Mouse (Mus musculus): ENCODE data around the gene Gm15517. TPM values are rescaled to one million over a fixed set of nuclear protein-coding genes. Genes with fewer than 3 reads are reported as not detected.
"Not testable (repeated sequence)": the region's sequence is repeated elsewhere in the genome, so short reads cannot be mapped to it uniquely, and the experiment has no call there.

The Gm15517 gene
- not detected for total RNA-seq (2018; cell fraction: chromatin; rRNA removed)
- not detected for total RNA-seq (2018; cell fraction: cytosol; rRNA removed)
- total RNA-seq (2018; cell fraction: nucleus; rRNA removed): not detected
- not detected in 3 replicates for polyA plus RNA-seq (2018)

DNA sequence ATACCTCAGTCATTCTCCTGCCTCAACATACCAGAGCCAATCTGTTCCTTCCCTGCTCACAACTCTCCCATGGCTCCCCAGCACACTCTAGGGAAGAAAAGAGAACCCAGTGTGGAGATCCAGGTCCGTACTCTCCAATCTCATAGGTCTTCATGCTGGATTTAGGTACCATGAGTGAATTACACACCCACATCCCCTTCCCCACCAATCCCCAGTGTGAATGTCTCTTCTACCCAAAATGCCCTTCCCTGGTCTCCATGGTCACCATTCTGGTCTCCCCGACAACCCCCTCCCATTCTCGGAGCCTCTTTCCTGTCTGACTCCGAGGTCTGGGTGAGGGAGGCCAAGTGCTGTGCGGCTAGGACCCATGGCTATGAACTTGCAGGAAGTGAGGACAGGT lies at the start of gene Gm15517:
Gm15517 (plus strand) TSS at position 301 of the 400 bp plus-strand sequence.
- WGBS (ENCODE audit: missing documents): 34% methylated on average over 5 of the region's 5 CpGs
- Histone ChIP-seq H3K36me3 (ENCODE audit: inconsistent target) (no peaks in the 10 kb centered on the region), H3K79me2 (ENCODE audit: inconsistent target) (no peaks in the 10 kb centered on the region), H3K4me3 (ENCODE audit: inconsistent target) (no peak within 1 kb of the TSS), H3K27ac (no peak within 1 kb of the TSS)

DNA sequence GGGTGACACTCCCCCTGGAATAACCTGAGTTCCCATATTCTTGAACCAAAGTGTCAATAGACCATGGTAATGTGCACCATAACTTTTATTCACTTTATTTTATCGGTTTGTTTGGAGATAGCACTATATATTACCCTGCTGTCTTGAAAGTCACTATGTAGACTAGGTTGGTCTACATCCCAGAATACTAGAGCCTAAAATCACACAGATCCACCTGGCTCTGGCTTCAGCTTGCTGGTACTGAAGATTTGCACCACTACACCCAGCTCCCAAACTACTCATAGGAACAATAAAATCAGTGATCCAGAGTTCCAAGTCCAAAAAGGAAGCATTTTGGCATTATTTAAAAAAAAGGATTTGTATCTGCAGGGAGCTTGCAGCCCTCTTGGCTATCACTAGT lies 45.6 kb upstream of the Gm15517 start, which contains the start of gene Klk1b5:
Klk1b5 (plus strand) TSS at position 301 of the 400 bp plus-strand sequence.
- WGBS (ENCODE audit: missing documents): 90% methylated on average over 1 of the region's 1 CpGs
- H3K27ac ChIP-seq: no peak within 1 kb of the TSS
- no peak within 1 kb of the TSS for H3K4me3 ChIP-seq (ENCODE audit: inconsistent target)

DNA sequence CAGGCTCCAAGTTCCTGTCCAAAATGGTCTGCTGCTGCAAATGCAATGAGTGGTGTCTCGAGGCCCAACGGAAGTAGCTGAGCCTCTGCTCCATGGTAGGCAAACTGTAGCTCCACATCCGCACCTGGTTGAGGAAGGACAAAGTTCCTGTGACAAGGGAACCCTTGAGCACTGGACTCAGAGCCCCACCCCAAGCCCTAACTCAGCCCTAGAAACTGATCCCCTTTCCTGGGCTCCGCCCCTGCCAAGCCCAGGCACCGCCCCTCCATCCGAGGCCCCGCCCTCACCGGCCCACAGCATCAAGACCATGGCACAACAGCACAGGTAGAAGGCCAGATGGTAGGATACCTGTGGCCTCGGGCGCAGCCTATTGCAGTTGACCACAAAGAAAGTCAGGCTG lies 39.6 kb upstream of the Gm15517 start:
- H3K36me3 ChIP-seq (ENCODE audit: inconsistent target); H3K79me2 ChIP-seq (ENCODE audit: inconsistent target); H3K27ac ChIP-seq; H3K4me3 ChIP-seq (ENCODE audit: inconsistent target): not testable (repeated sequence)
- 65% methylated on average over 4 of the region's 10 CpGs for WGBS (ENCODE audit: missing documents)

More for the DNA sequence above, 45.6 kb upstream of the Gm15517 start, which contains the start of gene Klk1b5:
- Histone ChIP-seq H3K36me3 (ENCODE audit: inconsistent target) (no peaks in the 10 kb centered on the region), H3K79me2 (ENCODE audit: inconsistent target) (no peaks in the 10 kb centered on the region)

DNA sequence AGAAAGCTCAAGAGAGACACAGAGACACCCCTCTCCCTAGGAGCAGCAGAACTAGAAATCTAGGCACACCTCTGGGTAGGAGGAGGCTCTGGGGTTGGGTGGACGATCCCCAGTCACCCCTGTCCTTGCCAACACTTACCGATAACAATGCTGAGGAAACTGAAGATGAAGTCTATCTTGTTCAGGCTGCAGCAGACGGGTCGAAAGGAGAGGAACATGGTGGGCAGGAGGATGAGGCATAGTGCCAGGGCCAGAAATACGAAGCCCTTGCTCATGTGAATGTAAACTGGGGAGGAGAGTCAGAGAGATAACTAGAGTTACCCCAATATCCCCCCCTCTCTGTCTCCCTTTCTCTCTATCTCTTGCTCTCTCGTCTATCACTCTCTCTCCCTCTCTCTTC lies 38.9 kb upstream of the Gm15517 start:
- WGBS (ENCODE audit: missing documents): 87% methylated on average over 6 of the region's 6 CpGs
- H3K4me3 ChIP-seq (ENCODE audit: inconsistent target); H3K27ac ChIP-seq; H3K79me2 ChIP-seq (ENCODE audit: inconsistent target); H3K36me3 ChIP-seq (ENCODE audit: inconsistent target): not testable (repeated sequence)

DNA sequence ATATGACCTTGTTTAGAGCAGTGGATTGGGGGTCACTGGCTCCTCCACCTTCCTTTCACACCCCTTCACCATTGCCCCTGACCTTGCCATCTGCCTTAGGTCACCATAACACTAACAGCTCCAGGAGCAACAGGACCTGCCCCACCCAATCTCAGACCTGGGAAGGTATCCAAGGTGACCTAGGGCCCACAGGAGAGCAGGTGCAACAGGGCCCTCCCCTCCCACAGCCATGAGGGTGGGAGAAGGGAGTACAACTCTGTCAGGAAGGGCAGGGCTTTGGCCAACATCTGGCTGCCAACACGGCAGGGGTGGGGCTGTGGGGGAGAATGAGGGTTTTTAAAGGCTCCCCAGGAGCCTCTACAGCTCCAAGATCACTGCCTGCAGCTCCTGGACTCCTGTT lies 36.2 kb upstream of the Gm15517 start, which contains the start of gene Klk1:
Klk1 (plus strand) TSS at position 285 of the 400 bp plus-strand sequence.
- no peaks in the 10 kb centered on the region for H3K36me3 ChIP-seq (ENCODE audit: inconsistent target)
- no peak within 1 kb of the TSS for H3K27ac ChIP-seq
- H3K4me3 ChIP-seq (ENCODE audit: inconsistent target): no peak within 1 kb of the TSS
- WGBS (ENCODE audit: missing documents): 38% methylated on average over 1 of the region's 1 CpGs
- no peaks in the 10 kb centered on the region for H3K79me2 ChIP-seq (ENCODE audit: inconsistent target)

DNA sequence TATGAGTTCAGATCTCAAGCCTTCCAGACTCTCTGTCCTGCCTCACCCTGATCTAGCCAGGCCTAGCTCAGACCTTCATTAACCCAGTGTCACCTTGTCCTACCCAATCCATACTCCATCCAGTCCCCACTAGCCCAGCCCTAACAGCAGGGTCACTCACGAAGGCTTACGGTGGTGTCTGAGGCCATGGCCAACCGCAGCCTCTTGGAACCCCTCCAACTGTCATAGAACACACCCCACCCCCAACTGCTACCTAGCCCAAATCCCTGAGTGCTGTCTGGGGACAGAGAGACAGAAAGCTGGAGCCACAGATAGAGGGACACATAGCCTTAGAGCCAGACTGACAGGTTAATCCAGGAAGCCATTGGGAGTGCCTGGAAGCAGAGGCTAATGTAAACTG lies 25.3 kb upstream of the Gm15517 start, which contains the start of gene Gm36864:
Gm36864 (plus strand) TSS at position 269 of the 400 bp plus-strand sequence.
- Histone ChIP-seq H3K4me3 (ENCODE audit: inconsistent target) (no peak within 1 kb of the TSS), H3K79me2 (ENCODE audit: inconsistent target) (no peaks in the 10 kb centered on the region), H3K36me3 (ENCODE audit: inconsistent target) (no peaks in the 10 kb centered on the region), H3K27ac (no peak within 1 kb of the TSS)
- 60% methylated on average over 2 of the region's 3 CpGs for WGBS (ENCODE audit: missing documents)

DNA sequence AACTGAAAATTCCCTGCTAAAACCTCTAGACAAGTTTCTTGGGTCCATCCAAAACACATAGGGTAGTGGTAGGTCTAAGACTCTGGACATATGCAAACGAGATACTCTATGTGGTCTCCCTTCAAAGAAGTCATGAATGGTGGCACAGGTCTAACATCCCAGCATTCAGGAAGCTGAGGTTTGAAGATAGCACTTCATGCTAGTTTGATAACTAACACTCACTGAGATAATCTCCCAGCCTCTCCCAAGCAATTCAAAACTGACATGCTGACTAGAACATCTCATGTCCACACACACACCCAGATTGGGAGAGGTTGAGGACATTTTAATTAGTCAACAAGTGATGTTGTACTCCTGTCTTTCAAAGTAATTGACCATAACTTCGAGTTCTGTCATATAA lies 21.3 kb upstream of the Gm15517 start:
- no peaks in the 10 kb centered on the region for H3K36me3 ChIP-seq (ENCODE audit: inconsistent target)
- WGBS (ENCODE audit: missing documents): 59% methylated on average over 2 of the region's 2 CpGs
- H3K4me3 ChIP-seq (ENCODE audit: inconsistent target): no peak overlapping the region
- no peak overlapping the region for H3K27ac ChIP-seq
- H3K79me2 ChIP-seq (ENCODE audit: inconsistent target): no peaks in the 10 kb centered on the region

DNA sequence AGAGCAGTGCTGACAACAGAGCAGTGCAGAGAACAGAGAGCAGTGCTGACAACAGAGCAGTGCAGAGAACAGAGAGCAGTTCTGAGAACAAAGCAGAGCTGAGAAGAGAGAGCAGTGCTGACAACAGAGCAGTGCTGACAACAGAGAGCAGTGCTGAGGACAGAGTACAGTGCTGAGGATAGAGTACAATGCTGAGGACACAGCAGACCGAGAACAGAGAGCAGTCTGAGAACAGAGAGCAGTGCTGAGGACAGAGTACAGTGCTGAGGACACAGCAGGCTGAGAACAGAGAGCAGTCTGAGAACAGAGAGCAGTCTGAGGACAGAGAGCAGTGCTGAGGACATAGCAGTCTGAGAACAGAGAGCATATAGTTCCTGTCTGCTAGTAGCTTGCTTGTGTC lies 20.5 kb upstream of the Gm15517 start:
- Histone ChIP-seq H3K4me3 (ENCODE audit: inconsistent target) (no peak overlapping the region), H3K36me3 (ENCODE audit: inconsistent target) (no peaks in the 10 kb centered on the region), H3K79me2 (ENCODE audit: inconsistent target) (peaks cover under 1% of the 10 kb centered on the region; the same call in 1 of the 2 replicates), H3K27ac (no peak overlapping the region)
- WGBS (ENCODE audit: missing documents): 67% methylated on average over 1 of the region's 1 CpGs

DNA sequence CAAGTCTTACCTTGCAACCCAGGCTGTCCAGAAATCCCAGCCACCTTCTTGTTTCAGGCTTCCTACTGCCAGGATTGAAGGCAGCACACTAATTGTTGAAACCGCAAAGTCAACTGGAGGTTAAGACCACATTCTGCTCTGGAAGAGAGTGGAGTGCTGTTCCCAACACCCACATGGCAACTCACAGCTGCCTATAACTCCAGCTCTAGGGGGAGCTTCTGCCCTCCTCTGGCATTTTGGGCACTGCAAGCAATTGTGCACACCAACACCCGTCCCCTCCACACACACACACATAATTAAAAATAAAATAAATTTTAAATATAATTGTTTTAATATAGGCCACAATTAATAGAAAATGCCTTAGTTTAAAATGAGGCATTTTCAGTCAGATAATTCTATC lies 20.1 kb upstream of the Gm15517 start:
- Histone ChIP-seq H3K36me3 (ENCODE audit: inconsistent target) (no peaks in the 10 kb centered on the region), H3K27ac (no peak overlapping the region), H3K4me3 (ENCODE audit: inconsistent target) (no peak overlapping the region), H3K79me2 (ENCODE audit: inconsistent target) (peaks cover 5% of the 10 kb centered on the region; the same call in 1 of the 2 replicates)
- 72% methylated on average over 2 of the region's 2 CpGs for WGBS (ENCODE audit: missing documents)

DNA sequence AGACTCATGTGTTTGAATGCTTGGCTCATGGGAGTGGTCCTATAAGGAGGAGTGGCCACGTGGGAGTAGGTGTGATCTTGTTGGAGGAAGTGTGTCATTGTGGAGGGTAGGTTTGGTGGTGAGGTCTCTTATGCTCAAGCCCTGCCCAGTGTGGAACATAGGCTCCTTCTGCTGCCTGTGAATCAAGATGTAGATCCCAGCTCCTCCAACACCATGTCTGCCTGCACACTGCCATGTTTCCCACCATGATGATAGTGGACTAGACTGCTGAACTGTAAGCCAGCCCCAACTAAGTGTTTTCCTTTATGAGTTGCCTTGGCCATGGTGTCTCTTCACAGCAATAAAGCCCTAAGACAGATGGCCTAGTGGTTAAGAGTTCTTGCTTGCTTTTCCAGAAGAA lies 17.2 kb upstream of the Gm15517 start:
- no peaks in the 10 kb centered on the region for H3K36me3 ChIP-seq (ENCODE audit: inconsistent target)

DNA sequence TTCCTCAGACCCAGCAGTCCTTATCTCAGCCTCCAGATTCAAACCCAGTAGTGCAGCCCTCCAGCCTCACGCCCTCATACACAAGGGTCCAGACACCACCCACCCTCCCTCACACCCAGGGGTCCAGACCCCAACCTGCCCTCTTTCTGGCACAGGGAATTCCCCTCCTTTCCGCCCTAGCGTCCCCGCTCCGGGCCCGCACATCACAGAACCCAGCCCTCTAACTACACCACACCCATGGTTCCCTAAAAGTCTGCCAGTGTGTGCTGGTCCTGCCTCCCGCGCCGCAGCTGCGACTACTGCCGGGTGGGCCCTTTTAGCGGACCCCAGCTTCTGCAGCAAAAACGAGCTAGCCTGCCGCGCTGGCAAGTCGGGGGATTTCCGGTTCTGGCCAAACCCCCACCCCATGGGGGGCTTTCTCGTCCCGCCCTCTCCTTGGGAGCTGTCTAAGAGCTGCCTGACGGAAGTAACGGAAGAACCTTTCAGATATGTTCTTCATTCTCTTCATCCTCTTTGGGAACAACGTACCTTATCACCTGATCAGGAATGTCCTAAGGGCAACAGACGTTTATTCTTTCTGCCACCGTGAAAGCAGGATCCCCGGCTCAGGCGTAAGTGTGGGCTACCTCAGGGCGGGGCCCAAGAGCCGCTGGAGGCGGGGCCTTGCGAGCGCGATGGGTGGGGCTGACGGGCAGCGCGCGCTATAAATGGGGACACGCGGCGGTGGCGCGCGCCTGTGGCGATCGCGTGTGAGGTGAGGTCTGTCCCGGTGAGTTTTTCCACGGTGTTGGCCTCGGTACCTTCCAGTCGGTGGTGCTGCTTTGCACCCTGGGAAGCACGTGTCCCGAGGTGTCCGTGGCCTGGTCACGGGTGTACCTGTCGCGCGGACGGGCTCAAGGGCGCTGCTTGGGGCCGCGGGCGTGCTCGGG lies 14.9 kb upstream of the Gm15517 start, which contains the start of the genes 1700028J19Rik and 2410002F23Rik:
1700028J19Rik (minus strand) TSS at position 641 of the 929 bp plus-strand sequence.
2410002F23Rik (plus strand) TSS at position 668 of the 929 bp plus-strand sequence.
- peaks cover 17% of the 10 kb centered on the region; the same call in 1 of the 2 replicates for H3K36me3 ChIP-seq (ENCODE audit: inconsistent target)
- WGBS (ENCODE audit: missing documents): under 1% methylated on average over 58 of the region's 62 CpGs

More for the DNA sequence above, 17.2 kb upstream of the Gm15517 start:
- H3K27ac ChIP-seq: no peak overlapping the region
- H3K79me2 ChIP-seq (ENCODE audit: inconsistent target): peaks cover 28% of the 10 kb centered on the region
- no peak overlapping the region for H3K4me3 ChIP-seq (ENCODE audit: inconsistent target)
- WGBS (ENCODE audit: missing documents): 14% methylated on average over 1 of the region's 1 CpGs

DNA sequence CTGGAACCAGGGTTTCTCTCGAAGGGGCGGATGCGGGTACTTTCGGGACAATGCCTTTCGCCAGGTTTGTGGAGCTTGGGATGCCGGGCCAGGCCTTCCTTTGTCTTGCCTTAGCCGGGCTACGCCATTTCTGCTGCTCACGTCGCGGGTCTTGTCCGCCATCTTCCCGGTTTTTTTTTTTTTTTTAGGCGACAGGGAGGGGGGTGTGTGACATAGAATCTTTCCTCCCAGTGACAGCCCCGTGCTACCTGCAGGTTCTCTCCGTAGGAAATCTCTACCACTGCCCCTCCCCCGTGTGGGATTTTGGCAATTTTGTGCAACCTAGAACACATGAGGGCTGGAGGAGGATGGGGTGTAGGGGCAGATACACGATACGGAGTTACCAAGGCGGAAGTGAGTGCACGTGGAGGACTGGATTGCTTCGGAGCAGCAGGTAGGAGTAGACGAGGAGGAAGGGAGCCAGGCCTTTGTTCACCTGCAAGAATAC lies 14.2 kb upstream of the Gm15517 start:
- peaks cover 17% of the 10 kb centered on the region; the same call in 1 of the 2 replicates for H3K36me3 ChIP-seq (ENCODE audit: inconsistent target)
- peak overlapping the region; percentile 46 for H3K27ac ChIP-seq
- H3K79me2 ChIP-seq (ENCODE audit: inconsistent target): peaks cover 29% of the 10 kb centered on the region
- under 1% methylated on average over 23 of the region's 23 CpGs for WGBS (ENCODE audit: missing documents)
- H3K4me3 ChIP-seq (ENCODE audit: inconsistent target): peak overlapping the region; percentile 96

More for the DNA sequence above, 14.9 kb upstream of the Gm15517 start, which contains the start of the genes 1700028J19Rik and 2410002F23Rik:
- peak within 1 kb of the TSS; percentile 96 for H3K4me3 ChIP-seq (ENCODE audit: inconsistent target)
- H3K79me2 ChIP-seq (ENCODE audit: inconsistent target): peaks cover 29% of the 10 kb centered on the region
- peak within 1 kb of the TSS; percentile 89 for H3K27ac ChIP-seq

DNA sequence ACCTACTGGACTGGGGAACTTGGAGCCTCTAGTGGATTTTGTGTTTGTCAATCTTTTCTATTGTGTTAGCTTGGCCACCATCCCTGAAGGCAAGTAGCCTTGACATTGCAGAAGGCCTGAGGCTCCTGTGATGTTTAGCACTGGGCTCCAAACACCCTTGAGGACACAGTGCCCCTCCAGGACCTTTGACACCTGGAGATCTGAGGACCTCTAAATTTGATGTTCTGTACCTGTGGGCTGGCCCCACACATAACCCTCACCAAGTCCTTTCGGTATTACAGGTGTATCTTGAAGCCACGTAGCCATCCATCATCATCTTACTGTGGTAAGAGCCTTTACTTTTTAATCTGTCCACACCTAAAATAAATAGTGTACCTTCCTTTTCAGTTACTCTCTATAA lies 13.3 kb upstream of the Gm15517 start:
- 100% methylated on average over 2 of the region's 2 CpGs for WGBS (ENCODE audit: missing documents)
- Histone ChIP-seq H3K4me3 (ENCODE audit: inconsistent target) (no peak overlapping the region), H3K79me2 (ENCODE audit: inconsistent target) (peaks cover 29% of the 10 kb centered on the region), H3K36me3 (ENCODE audit: inconsistent target) (peaks cover 17% of the 10 kb centered on the region; the same call in 1 of the 2 replicates), H3K27ac (no peak overlapping the region)

DNA sequence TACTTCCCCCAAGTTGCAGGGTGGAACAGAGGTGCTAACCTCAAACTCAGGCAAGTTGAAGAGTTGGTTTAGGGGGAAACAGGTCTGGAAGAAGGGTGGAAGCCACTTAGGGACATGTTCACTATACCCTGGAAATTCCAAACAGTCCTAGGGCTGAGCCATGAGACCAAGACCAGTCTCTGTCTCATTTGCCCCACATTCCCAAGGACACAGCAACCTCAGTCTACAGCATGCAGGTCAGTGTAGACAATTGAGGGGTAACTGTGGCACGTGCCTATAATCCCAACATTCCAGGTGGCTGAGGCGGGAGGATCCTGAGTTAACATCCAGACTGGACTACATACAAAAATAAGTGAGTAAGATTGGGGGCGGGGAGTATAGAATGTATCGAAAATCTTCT lies 12.0 kb upstream of the Gm15517 start:
- H3K27ac ChIP-seq: no peak overlapping the region
- WGBS (ENCODE audit: missing documents): 83% methylated on average over 4 of the region's 4 CpGs
- H3K79me2 ChIP-seq (ENCODE audit: inconsistent target): peaks cover 29% of the 10 kb centered on the region
- peaks cover 17% of the 10 kb centered on the region; the same call in 1 of the 2 replicates for H3K36me3 ChIP-seq (ENCODE audit: inconsistent target)
- H3K4me3 ChIP-seq (ENCODE audit: inconsistent target): no peak overlapping the region

Measured in macrophage (primary cell).